Mouse (Mus musculus) embryonic facial prominence, embryonic 15.5 days (tissue): Measurements from ENCODE around the gene BC048679. TPM values are rescaled to one million over a fixed set of nuclear protein-coding genes. Genes with fewer than 3 reads are reported as not detected.
"Not testable (repeated sequence)": the region's sequence is repeated elsewhere in the genome, so short reads cannot be mapped to it uniquely, and the experiment has no call there.

Experiments used
- ATAC-seq: fragments of 200-750 bp; cut with Nextera tagmentation; 2 replicates; pipeline ENCODE4 v1.8.0; 2017; ENCODE audit warnings: low read depth, moderate TSS enrichment; ENCODE audit not compliant: insufficient number of reproducible peaks, low FRiP score, low TSS enrichment
- H3K27ac ChIP-seq: fragments of 300-500 bp; sonication (generic); replicated peaks from 2 replicates; pipeline ENCODE4 v1.5.1; 2015; ENCODE audit warnings: mild to moderate bottlenecking, inconsistent platforms
- H3K27me3 ChIP-seq: fragments of 300-500 bp; sonication (generic); 2 replicates; pipeline ENCODE4 v1.6.1; 2015; ENCODE audit warnings: inconsistent platforms
- H3K36me3 ChIP-seq: fragments of 300-500 bp; sonication (generic); 2 replicates; pipeline ENCODE4 v1.6.1; 2015; ENCODE audit warnings: mild to moderate bottlenecking, inconsistent platforms
- H3K4me1 ChIP-seq: fragments of 300-500 bp; sonication (generic); 2 replicates; pipeline ENCODE4 v1.6.1; 2015; ENCODE audit warnings: inconsistent platforms
- H3K4me2 ChIP-seq: fragments of 300-500 bp; sonication (generic); replicated peaks from 2 replicates; pipeline ENCODE4 v1.6.1; 2015; ENCODE audit warnings: mild to moderate bottlenecking, inconsistent platforms
- H3K4me3 ChIP-seq: fragments of 300-500 bp; sonication (generic); replicated peaks from 2 replicates; pipeline ENCODE4 v1.5.1; 2015; ENCODE audit warnings: mild to moderate bottlenecking, inconsistent platforms
- H3K9ac ChIP-seq: fragments of 300-500 bp; sonication (generic); 2 replicates; pipeline ENCODE4 v1.6.1; 2015; ENCODE audit warnings: inconsistent platforms
- H3K9me3 ChIP-seq: fragments of 300-500 bp; sonication (generic); replicated peaks from 2 replicates; pipeline ENCODE4 v1.6.1; 2016; ENCODE audit warnings: inconsistent platforms
- WGBS: fragments of 180-500 bp; shearing (Covaris S2); methylation state at CpG from one replicate; pipeline ENCODE4 v1.1.7; 2015; 5-methylcytosine and 5-hydroxymethylcytosine counted together
- polyA plus RNA-seq: library from polyadenylated mRNA; unstranded; fragments of >200 nt; fragmentation: Nextera tagmentation; extraction: Ambion mirVana; gene quantifications from 2 replicates; pipeline ENCODE4 v1.2.1, GENCODE M21; 2015

The BC048679 gene
- polyA plus RNA-seq, 1 experiment from 2014 or later = not detected

DNA sequence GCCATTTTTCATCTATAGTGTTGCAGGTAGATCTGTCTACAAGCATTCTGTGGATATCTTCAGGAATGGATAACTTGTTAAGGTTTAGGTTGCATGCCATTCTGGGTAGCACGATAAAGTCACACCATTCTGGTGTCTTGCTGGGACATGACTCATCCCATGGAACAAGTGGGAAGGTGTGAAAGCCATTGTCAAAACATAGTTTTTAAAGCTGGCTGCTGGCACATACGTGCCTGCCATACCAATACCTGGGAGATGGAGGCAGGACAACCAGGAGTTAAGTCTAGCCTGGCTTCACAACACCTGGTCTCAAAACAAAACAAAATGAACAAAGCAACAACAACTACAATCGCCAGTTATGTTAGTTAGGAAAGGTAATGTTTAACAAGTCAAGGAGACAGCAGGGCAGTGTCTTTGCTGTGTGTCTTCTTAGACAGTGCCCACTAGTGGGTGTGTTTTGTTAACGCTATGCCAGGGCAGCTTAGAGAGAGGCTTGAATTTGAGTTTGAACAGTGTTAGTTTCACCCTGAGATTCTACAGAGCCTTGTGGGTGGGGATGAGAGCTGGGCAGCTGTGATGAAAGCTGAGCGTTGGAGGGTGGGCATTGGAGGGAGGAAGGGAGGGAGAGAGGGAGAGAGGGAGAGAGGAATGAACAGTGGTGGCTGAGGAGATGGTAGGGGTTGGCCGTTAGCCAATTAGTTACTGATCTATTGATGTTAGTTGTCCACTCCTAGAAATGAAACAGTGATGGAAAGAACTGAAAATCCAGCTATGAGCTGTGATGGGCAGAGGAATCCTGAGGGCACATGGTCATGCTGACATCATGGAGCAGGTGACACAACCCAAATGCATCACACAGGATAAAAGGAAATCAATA, 18.3 kb upstream of the BC048679 start:
- Histone ChIP-seq H3K4me2 (no peak overlapping the region), H3K27ac (no peak overlapping the region), H3K9me3 (no peaks in the 10 kb centered on the region), H3K27me3 (no peaks in the 10 kb centered on the region), H3K4me1 (no peaks in the 10 kb centered on the region), H3K4me3 (no peak overlapping the region), H3K9ac (no peak overlapping the region), H3K36me3 (no peaks in the 10 kb centered on the region)
- 72% methylated on average over 6 of the region's 6 CpGs for WGBS
- no peak for ATAC-seq

DNA sequence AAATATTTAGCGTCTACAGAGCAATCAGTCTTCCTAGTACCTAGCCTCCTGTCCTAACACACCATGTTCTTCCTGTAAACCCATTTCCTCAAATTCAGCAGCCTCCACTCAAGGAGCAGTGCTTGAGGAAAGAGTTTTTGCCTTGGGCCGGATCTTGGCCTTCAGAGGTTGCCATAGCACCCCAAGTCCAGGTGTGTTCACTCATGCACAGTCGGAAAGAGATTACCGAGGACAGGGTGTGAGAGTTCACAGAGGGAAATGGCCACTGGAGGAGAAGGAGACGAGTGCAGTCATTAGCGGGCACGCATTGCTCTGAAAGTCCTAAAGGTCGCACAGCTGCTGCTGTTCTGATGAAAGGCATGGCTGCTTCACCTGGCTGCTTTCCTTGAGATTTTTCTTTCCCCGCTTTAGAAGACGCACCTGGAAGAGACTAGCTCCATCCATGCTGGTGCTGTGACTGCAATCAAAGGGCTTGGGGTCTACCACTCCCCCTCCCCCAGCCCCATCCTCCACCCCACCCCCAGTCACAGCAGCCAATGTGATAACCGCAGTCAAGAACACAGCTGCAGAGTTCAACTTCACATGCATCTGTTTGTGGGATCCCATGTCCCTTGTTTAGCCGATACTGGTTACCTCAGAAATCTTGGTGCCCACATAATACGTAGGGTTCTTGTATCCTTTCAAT, 17.0 kb upstream of the BC048679 start:
- no peak overlapping the region for H3K4me3 ChIP-seq
- no peaks in the 10 kb centered on the region for H3K27me3 ChIP-seq
- 54% methylated on average over 13 of the region's 13 CpGs for WGBS
- no peak overlapping the region for H3K4me2 ChIP-seq
- H3K4me1 ChIP-seq = no peaks in the 10 kb centered on the region
- no peak for ATAC-seq
- H3K27ac ChIP-seq = no peak overlapping the region
- no peaks in the 10 kb centered on the region for H3K36me3 ChIP-seq
- H3K9me3 ChIP-seq = no peaks in the 10 kb centered on the region
- no peak overlapping the region for H3K9ac ChIP-seq

DNA sequence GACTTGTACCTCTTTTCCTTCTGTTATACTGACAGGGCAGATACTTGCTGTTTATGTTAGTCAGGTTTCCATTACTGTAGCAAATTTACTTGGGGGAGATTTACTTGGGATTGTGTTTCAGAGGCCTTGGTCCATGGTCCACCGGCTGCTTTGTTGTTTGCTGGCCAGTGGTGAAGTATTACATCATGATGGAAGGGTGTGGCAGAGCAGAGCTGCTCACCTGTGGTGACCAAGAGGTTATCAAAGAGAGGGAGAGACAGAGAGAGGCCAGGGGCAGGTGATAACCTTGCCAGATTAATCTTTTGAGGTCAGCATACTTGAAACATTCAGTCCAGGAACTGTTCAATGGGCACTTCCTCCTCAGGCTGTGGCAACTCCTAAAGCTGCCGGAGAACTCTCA, 3.0 kb upstream of the BC048679 start:
- H3K27ac ChIP-seq = no peak overlapping the region
- H3K4me3 ChIP-seq = no peak overlapping the region
- H3K9ac ChIP-seq = no peak overlapping the region
- H3K4me1 ChIP-seq = no peaks in the 10 kb centered on the region
- H3K36me3 ChIP-seq = no peaks in the 10 kb centered on the region
- 70% methylated on average over 2 of the region's 2 CpGs for WGBS
- H3K9me3 ChIP-seq = no peaks in the 10 kb centered on the region
- ATAC-seq = no peak
- H3K27me3 ChIP-seq = peaks cover 14% of the 10 kb centered on the region
- no peak overlapping the region for H3K4me2 ChIP-seq

DNA sequence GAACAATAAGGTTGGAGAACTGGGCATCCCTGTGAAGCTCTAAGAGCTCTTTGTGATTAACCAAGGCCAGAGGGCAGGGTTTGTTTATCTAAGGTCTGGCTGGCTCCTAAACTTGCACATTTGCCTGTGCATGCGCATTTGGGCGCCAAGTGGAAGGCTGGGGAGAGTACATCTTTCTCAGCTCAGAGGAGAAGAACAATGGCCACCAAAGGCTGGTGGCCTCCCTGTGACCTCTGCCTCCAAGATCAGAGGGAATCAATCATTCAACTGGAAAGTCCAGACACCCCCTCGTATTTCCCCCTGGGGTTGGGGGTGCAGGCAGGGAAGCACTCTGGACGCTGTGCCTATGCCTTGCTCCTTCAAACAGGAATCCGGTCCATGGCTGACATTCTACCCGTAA, 910 bp downstream of the BC048679 start:
- Histone ChIP-seq H3K9ac (no peak overlapping the region), H3K9me3 (no peaks in the 10 kb centered on the region), H3K4me3 (no peak overlapping the region), H3K36me3 (no peaks in the 10 kb centered on the region), H3K4me2 (no peak overlapping the region), H3K4me1 (peaks cover 11% of the 10 kb centered on the region), H3K27me3 (peaks cover 47% of the 10 kb centered on the region), H3K27ac (no peak overlapping the region)
- ATAC-seq = no peak
- 31% methylated on average over 6 of the region's 6 CpGs for WGBS

DNA sequence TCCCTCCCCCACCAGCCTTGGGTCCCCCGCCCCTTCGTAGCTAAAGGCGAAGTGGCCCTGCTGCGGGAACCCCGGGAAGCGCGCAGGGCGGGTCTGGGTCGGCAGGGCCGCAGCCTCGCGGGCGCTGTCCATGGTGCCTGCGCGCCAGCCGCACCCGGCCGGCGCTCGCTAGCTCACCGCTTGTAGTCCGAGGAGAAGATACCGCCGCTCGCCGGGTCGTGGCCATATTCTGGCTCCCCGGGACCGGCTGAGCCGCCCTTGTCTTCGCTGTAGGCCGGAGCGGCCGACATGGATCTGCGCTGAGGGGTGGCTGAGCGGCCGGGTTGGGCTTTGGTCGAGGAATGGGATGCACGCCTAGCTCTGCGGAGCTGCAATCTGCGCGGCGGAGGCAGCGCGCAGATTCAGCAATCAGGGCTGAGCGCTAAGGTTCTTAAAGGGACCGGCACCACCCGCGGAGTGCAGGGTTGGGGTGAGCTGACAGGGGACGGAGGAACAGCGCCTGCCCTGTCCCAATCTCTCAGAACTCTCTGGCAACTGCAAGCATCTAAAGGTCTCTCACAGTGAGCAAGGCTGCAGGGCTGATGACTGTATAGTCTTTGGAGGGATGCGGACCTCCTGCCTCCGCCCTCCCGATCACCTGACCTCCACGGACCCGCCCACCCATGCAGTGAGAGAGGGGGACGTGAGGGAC, 4.6 kb downstream of the BC048679 start, which contains the start of gene Ap3b2:
Gene Ap3b2 (minus strand): TSS at position 595 of the 691 bp plus-strand sequence.
- H3K27me3 ChIP-seq = peaks cover 46% of the 10 kb centered on the region
- peaks cover 11% of the 10 kb centered on the region for H3K4me1 ChIP-seq
- H3K4me2 ChIP-seq = peak within 1 kb of the TSS; percentile 92
- peak within 1 kb of the TSS; percentile 52 for H3K4me3 ChIP-seq
- peak; percentile 64 for ATAC-seq
- H3K9ac ChIP-seq = no peak within 1 kb of the TSS
- no peaks in the 10 kb centered on the region for H3K9me3 ChIP-seq
- no peaks in the 10 kb centered on the region for H3K36me3 ChIP-seq
- under 1% methylated on average over 57 of the region's 57 CpGs for WGBS
- H3K27ac ChIP-seq = no peak within 1 kb of the TSS

- Histone ChIP-seq H3K4me3 (no peak overlapping the region), H3K36me3 (no peaks in the 10 kb centered on the region), H3K27ac (no peak overlapping the region), H3K9me3 (no peaks in the 10 kb centered on the region), H3K4me1 (peaks cover 11% of the 10 kb centered on the region), H3K27me3 (peaks cover 39% of the 10 kb centered on the region), H3K4me2 (peak overlapping the region; percentile 92), H3K9ac (no peak overlapping the region)
- ATAC-seq = no peak
- WGBS = 47% methylated on average over 9 of the region's 9 CpGs
Observed at GRCm38 (mm10) chr7:81492628-81493027, 5.5 kb downstream of the BC048679 start.

GRCm38 (mm10) chr7:81489649-81490048, 8.4 kb downstream of the BC048679 start:
- Histone ChIP-seq H3K9ac (no peak overlapping the region), H3K4me1 (peaks cover 11% of the 10 kb centered on the region)
- 9% methylated on average over 9 of the region's 9 CpGs for WGBS

GRCm38 (mm10) chr7:81480800-81481199, 17.3 kb downstream of the BC048679 start:
- ATAC-seq = no peak
- WGBS = 2% methylated on average over 8 of the region's 8 CpGs
- Histone ChIP-seq H3K27ac (no peak overlapping the region), H3K9ac (no peak overlapping the region), H3K4me1 (peaks cover 6% of the 10 kb centered on the region; the same call in 1 of the 2 replicates), H3K4me3 (no peak overlapping the region), H3K27me3 (peaks cover 22% of the 10 kb centered on the region), H3K36me3 (no peaks in the 10 kb centered on the region), H3K4me2 (no peak overlapping the region), H3K9me3 (no peaks in the 10 kb centered on the region)

More at GRCm38 (mm10) chr7:81489649-81490048, 8.4 kb downstream of the BC048679 start:
- Histone ChIP-seq H3K27me3 (peaks cover 21% of the 10 kb centered on the region), H3K9me3 (no peaks in the 10 kb centered on the region), H3K4me2 (no peak overlapping the region), H3K4me3 (no peak overlapping the region), H3K36me3 (no peaks in the 10 kb centered on the region), H3K27ac (no peak overlapping the region)
- no peak for ATAC-seq

DNA sequence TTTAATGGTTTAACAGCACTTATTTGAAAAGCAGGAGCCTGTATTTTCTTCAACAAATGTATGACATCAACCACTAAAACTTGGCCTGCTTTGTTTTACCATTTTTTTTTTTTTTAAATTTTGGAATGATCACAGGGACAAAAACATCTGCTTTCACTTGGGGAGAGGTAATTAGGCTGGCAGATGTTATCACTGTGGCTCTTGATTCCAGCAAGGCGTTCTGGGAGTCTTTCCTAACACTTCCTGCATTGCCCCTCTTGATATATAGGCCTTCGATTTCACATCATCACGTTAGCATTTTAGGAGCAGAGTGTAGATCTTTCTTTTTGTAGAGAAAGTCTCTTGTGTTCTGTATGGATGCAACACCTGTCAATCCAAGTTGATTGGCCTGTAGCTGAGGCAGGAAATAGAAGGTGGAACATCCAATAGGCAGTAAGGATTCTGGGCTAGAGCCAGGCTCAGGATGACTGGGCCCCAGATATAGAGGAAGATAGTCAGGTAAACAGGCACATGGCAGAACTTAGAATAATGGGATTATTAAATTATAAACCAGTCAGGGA, 18.5 kb downstream of the BC048679 start:
- Histone ChIP-seq H3K4me1 (peaks cover 6% of the 10 kb centered on the region; the same call in 1 of the 2 replicates), H3K27ac (no peak overlapping the region), H3K9ac (no peak overlapping the region), H3K36me3 (no peaks in the 10 kb centered on the region), H3K27me3 (peaks cover 22% of the 10 kb centered on the region), H3K4me3 (no peak overlapping the region), H3K9me3 (no peaks in the 10 kb centered on the region), H3K4me2 (no peak overlapping the region)
- ATAC-seq = no peak
- 30% methylated on average over 3 of the region's 3 CpGs for WGBS

- not testable (repeated sequence) for H3K27ac ChIP-seq, H3K36me3 ChIP-seq, ATAC-seq, H3K4me2 ChIP-seq, H3K4me3 ChIP-seq, H3K9ac ChIP-seq, H3K4me1 ChIP-seq, H3K9me3 ChIP-seq
- H3K27me3 ChIP-seq = peaks cover 22% of the 10 kb centered on the region
Observed at GRCm38 (mm10) chr7:81478261-81478660, 19.8 kb downstream of the BC048679 start.

DNA sequence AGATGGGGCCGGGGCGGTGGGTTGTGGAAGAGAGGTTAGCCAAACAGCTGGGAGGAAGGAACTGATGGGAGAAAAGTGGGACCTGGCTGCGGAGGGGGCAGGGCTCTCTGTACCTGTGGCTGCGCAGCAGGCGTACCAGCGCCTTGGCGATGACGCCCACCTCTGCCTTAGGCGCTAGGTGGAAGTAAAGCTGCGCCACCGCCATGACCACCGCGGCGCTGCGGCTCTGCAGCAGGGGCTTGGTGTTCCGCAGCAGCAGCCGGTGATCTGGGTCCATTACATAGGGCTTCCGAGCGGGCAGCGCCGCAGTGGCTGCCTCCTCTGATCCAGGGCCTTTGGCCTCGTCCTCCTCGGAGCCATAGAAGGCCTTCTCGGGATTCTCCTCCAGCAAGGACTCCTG, 21.2 kb downstream of the BC048679 start:
- WGBS = 3% methylated on average over 24 of the region's 24 CpGs
- H3K4me3 ChIP-seq = 0 out of 2 replicates have a peak overlapping the region, but pooled peaks have one; percentile 7
- peak overlapping the region; percentile 19 for H3K4me2 ChIP-seq

More for the DNA sequence above, 21.2 kb downstream of the BC048679 start:
- H3K4me1 ChIP-seq = peaks cover 6% of the 10 kb centered on the region; the same call in 1 of the 2 replicates
- H3K27me3 ChIP-seq = peaks cover 22% of the 10 kb centered on the region
- H3K9ac ChIP-seq = no peak overlapping the region
- no peaks in the 10 kb centered on the region for H3K36me3 ChIP-seq
- no peaks in the 10 kb centered on the region for H3K9me3 ChIP-seq
- no peak for ATAC-seq
- H3K27ac ChIP-seq = no peak overlapping the region
